Mouse (Mus musculus): ENCODE data around the gene Ccr9.

DNA sequence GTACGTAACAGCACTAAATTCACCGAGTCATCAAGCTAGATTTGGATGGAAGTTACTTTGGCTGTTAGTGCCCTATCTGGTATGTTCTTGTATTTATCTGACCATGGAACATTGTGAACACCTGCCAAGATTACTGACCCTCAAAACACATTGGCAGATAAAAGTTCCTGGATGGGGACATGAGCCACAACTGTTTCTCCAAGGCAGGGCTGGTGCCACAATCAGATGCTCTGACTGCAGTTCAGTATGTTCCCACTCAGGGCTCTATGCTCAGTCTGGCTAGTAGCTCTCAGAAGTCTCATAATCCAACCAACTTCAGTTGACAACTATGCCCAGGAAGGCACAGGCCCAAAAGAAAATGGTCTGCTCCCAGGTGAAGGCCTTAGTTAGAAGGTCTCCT lies 124.2 kb downstream of the Ccr9 start:
- TF ChIP-seq CTCF (IDR thresholded peaks at IDR 0.05; ENCODE audit: borderline replicate concordance, insufficient read depth, low read depth, low read length) (no peak), POLR2A (IDR thresholded peaks at IDR 0.05; ENCODE audit: borderline replicate concordance, insufficient read depth, low read length) (no peak)

All from cerebellum, adult 2 months (tissue).